Mouse (Mus musculus) layer of hippocampus, adult 18-20 months (tissue): ENCODE results near the gene Padi1. TPM values are rescaled to one million over a fixed set of nuclear protein-coding genes. Genes with fewer than 3 reads are reported as not detected.

Experiments used
- DNase-seq, 2 experiments: peaks; one replicate each; pipeline ENCODE4 v3.0.0; 2022; ENCODE audit warnings: low spot score in 2 of 2
- total RNA-seq, 2 experiments: library from RNA; stranded (reverse); gene quantifications; 2 replicates each; pipeline ENCODE4 v1.2.3; 2021

Gene Padi1
- total RNA-seq, 2 experiments from 2014 or later = not detected

DNA sequence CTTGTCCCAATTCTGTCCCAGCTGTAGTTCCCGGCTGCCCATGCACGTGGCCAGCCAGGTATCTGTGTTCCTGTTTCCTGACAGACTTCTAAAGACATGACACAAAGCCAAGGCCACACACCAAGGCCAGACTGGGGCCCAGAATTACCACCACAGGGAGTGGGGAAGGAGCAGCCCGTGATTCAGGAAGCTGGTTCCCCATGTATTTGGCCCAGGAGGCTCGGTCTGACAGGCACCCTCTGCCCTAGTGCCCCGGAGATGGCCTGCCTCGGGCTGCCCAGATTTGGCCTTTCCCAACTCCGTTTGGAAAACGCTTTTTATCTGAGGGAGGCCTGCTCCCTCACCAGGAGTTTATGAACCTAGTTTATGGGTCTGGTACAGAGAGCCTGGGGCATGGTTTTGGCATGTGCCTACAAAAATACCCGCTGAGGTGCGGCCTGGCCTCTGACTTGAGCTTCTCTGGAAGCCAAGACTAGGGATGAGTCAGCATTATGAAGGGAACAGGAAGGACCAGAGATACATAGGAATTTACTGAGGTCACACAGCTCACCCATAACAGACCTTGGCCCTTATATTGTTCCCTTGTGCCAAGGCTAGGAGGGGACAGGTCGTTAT, 16.6 kb upstream of the Padi1 start:
- no peak for DNase-seq

- DNase-seq = no peak
Measured at GRCm38 (mm10) chr4:140860767-140861147, 15.2 kb upstream of the Padi1 start.

DNA sequence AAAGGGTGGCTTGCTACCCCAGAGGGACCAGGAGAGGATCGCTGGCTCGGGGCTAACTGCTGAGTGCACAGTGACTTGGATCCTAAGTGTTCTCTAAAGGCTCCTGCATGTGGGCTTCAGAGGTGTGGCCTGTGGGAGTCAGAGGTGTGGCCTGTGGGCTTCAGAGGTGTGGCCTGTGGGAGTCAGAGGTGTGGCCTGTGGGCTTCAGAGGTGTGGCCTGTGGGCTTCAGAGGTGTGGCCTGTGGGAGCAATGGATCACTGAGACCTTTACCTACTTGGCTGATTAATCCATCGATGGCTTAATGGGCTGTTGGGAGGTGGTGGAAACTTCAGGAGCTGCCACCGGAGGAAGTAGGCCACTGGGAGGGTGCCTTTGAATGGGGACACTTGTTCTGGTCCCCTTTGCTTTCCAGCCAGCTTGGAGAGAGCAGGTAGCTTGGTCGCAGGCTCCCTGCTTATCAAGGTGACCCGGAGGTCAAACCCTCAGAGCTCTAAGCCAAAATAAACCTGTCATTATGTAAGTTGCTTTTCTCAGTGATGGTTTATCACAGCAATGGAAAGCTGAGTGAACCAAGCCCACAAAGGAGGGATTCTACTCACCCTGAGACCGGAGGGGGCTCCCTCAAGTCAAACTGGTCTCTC, 14.7 kb upstream of the Padi1 start:
- DNase-seq = no peak

- DNase-seq = no peak
Measured at GRCm38 (mm10) chr4:140859291-140859690, 13.7 kb upstream of the Padi1 start.

- DNase-seq = no peak
Measured at GRCm38 (mm10) chr4:140857813-140858212, 12.2 kb upstream of the Padi1 start.

DNA sequence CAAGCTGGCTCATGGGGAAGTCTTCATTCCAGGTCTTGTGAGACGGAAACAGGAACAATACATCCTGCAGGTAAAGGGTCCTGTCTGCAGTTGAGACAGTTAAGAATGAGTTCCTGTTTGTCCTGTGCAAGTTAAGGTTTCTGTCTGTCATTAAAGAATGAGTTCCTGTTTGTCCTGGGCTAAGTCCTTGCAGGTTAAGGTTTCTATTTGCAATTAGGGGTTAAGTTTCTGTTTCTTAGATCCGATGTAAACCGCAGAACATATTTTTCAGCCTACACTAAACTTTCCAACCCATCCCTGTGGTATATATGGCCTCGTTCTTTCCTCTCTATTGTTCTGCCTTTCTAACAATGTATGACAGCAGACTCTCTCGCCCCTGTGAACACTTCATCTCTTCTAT, 11.5 kb upstream of the Padi1 start:
- DNase-seq = no peak

DNA sequence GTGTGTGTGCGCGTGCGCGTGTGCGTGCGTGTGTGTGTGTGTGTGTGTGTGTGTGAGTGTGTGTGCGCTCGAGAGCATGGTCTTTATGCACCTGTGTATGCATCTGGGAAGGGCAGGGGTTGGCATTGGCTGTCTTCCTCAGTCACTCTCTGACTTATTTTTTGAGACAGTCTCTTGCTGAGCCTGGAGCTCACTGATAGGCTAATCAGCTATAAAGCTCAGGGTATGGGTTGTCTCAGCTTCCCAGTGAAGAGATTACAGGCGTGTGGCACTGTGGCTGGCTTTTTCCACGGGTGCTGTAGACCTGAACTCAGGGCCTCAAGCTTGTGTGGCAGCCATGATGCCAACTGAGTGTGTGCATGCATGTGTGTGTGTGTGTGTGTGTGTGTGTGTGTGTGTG, 9.6 kb upstream of the Padi1 start:
- DNase-seq = no peak

GRCm38 (mm10) chr4:140854455-140854864, 8.9 kb upstream of the Padi1 start:
- no peak for DNase-seq

GRCm38 (mm10) chr4:140853626-140854025, 8.0 kb upstream of the Padi1 start:
- DNase-seq = no peak

GRCm38 (mm10) chr4:140849310-140849709, 3.7 kb upstream of the Padi1 start:
- no peak for DNase-seq

DNA sequence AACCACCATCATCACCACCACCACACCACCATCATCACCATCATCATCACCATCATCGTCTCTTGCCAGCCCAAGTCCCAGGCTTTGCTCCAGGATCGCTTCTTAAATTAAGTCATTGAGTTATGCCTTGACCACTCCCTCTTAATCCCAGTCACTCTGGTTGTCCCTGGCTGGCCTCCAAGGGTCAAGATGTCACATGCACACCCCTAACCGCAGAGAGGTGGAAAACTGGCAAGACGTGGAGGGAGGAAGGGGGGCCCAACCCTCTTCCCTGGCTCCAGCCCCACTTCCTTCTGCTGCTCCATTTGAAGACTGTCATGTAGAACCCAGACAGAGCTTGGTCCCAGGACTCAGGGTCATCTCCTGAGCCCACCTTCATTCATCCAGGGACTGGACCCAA, 587 bp downstream of the Padi1 start:
- no peak for DNase-seq

GRCm38 (mm10) chr4:140843670-140844280, 1.8 kb downstream of the Padi1 start:
- no peak for DNase-seq

DNA sequence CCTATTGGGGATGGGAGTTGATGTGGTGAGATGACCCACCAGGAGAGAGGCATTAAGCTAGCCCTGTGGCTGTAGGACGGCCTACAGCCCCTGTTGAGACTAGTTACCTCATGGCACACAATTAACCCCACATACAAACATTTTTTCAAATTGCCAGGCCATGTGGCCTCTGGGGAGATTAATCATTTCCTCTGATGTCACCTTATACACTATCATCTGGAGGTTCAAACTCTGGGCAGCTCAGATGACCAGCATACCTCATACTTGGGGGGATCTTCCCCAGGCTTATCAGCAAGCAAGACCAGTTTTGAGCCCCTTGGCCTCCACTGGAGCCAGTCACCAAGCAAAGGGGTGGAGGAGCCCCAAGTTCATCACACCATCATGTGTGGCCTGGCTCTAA, 2.7 kb downstream of the Padi1 start:
- no peak for DNase-seq

DNA sequence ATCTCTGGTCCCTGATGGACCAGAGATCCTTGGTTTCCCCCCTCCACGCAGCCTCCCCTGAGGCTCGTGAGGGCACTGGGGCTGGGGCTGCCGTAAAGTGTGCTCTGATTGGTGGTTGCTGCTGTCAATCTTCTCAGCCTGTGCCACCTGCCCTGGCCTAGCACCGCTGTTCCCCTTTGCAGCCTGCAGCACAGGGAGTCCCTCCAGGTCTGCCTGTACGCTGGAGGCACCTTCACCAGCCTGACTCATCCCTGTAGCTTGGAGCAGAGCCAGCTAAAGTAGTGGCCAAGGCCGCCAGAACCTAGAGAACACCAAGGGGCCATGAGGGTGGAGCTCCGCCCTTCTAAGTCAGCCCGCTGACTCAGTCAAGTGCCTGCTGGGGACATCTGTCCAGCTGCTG, 7.7 kb downstream of the Padi1 start:
- no peak for DNase-seq

DNA sequence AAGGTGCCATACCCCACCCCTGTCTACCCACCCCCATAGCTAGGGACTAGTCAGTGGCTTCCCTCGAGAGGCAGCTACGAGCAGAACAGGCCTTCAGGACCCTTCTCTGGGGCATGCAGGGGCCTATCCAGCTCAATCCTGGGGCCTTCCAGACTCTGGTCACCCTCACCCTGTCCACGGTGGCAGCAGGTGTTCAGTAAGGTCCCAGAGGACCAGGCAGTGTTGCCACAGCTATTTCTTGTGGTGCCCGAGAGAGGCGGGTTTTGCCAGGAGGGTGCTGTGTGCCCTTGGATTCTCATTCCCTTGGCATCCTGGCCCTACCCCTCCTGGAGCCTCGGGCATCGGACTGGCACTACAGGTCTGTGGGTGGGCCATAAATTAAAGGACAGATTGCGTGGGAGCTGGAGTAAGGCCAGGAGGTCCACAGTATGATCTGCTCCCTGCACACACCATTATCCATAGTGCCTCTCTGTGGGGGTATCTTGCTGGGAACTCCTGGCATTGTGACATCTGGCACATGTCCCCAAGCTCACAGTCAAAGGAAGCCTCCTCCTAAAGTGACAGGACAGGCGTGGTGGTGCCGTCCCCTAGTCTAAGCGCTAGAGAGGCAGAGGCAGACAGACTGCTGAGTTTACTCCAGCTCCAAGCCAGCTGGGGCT, 9.2 kb downstream of the Padi1 start:
- no peak for DNase-seq

- no peak for DNase-seq
Measured at GRCm38 (mm10) chr4:140835682-140836081, 9.9 kb downstream of the Padi1 start.

GRCm38 (mm10) chr4:140834327-140834934, 11.1 kb downstream of the Padi1 start:
- no peak for DNase-seq

GRCm38 (mm10) chr4:140832821-140833220, 12.8 kb downstream of the Padi1 start:
- no peak for DNase-seq

GRCm38 (mm10) chr4:140831808-140832207, 13.8 kb downstream of the Padi1 start:
- DNase-seq = no peak

- DNase-seq = no peak
Measured at GRCm38 (mm10) chr4:140827237-140827636, 18.3 kb downstream of the Padi1 start.

- DNase-seq = no peak
Measured at GRCm38 (mm10) chr4:140825942-140826341, 19.6 kb downstream of the Padi1 start.

DNA sequence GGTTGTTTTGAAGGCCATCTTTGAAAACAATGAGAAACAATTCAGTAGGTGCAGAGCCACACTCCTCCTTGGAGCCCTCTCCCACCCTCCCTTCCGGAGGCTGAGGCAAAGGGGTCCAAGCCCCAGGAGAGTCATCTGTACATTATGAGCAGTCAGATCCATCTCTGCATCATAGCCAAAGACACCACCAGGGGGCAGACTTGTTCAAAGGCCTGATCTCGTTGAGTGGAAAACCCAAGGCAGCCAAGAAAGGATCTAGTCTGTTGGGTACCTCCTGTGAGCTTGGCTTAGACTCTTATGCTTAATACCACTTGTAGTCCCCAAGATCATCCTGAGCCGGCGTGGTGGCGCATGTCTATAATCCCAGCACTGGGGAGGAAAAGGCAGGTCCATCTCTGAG, 23.6 kb downstream of the Padi1 start:
- peak; percentile 36 to 80 for DNase-seq
